Mouse (Mus musculus) right cerebral cortex, postnatal 10 days (tissue): ENCODE data around the gene Fgfr2.

ENCODE experiments used
- DNase-seq, 2 experiments: peaks; one replicate each; pipeline ENCODE4 v3.0.0; 2021; ENCODE audit warnings: low spot score in 2 of 2

Gene Fgfr2

DNA sequence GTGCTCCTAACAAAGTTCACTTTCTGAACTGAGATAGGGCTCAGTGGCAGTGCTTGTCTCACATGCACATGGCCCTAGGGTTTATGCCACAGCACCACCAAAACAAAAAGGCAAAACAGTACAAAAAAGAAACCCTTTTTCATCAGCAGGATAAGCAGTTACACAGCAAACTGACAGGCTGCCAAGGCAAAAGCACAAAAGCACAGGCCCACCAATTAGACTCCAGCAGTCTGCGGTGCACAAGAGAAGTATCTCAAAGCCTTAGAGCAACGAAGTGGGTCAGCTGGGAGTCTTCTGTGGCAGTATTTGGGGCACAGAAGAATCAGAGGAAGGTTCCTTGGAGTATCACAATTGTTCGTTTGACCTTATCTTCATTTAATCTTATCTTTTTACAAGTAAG, 302.5 kb downstream of the Fgfr2 start:
- peak in 1 of 2 experiments; percentile 56 for DNase-seq

GRCm38 (mm10) chr7:132817056-132817455, 306.1 kb downstream of the Fgfr2 start:
- no peak for DNase-seq

GRCm38 (mm10) chr7:132816528-132816927, 306.6 kb downstream of the Fgfr2 start:
- DNase-seq: no peak

GRCm38 (mm10) chr7:132815081-132815480, 308.1 kb downstream of the Fgfr2 start:
- DNase-seq: no peak

GRCm38 (mm10) chr7:132814089-132814450, 309.1 kb downstream of the Fgfr2 start:
- no peak for DNase-seq

GRCm38 (mm10) chr7:132813416-132814088, 309.6 kb downstream of the Fgfr2 start, which contains the start of gene Fam53b:
Fam53b (minus strand) TSS chr7:132813886.
- DNase-seq: peak; percentile 78 to 79

GRCm38 (mm10) chr7:132812619-132813415, 310.3 kb downstream of the Fgfr2 start:
- DNase-seq: peak; percentile 55 to 56

DNA sequence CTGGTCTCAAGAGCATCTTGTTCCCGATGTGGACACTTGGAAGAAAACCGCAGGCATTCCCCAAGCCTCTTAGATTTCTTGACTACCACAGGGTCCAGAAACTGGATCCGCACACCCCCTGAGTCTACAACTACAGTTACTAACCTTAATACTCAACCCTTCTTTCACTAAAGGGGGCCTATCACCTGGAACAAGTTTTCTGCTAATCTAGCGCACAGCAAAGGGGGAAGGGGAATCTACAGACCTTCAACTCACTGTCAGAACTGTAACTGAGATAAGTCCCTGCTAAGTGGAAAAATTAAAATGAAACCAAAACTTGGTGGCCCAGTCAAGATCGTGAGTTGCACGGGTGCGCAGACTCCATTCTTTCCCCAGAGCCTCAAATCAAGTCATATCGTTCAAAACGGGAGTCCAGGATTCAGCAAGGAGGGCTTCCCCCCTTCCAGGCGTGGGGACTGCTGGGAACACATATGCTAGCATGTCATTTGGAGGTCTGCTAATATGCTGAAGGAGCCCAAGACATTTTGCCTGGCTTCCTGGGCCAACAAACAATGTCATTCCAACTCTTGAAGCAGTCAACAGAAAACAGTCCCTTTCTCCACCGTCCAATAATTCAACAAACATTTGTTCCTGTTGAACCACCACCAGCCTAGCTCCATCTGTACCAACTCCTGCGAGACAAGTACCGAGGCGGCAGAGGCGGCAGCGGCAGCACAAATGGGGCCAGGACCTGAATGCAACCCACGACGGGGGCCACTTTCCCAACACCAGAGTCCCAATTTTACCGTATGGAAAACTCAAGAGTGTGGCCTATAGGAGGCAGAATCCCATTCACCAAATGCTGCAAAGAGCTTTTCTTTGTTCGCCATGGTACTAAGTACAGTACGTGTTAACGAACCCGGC, 311.2 kb downstream of the Fgfr2 start:
- DNase-seq: no peak

- peak; percentile 89 to 93 for DNase-seq
Observed at GRCm38 (mm10) chr7:132810879-132811278, 312.3 kb downstream of the Fgfr2 start.

DNA sequence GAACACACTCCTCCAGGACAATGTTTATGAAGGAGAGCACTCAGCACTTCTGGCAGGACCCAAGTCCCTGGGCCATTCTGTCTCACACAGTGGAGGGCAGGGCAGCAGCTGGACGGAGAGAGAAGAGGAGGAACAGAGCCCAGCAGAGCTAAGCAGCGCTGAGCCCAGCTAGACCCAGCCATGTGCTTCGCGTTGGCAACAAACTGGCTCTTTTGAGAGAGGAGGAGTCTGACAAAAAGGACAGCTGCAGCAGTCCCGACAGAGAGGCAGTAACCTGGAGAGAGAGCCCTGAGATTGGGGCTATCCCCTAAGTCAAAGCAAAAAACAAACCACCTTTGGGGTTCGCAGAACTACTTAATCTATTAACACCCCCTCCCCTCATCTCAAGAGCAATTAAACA, 312.8 kb downstream of the Fgfr2 start:
- DNase-seq: peak; percentile 69 to 80

DNA sequence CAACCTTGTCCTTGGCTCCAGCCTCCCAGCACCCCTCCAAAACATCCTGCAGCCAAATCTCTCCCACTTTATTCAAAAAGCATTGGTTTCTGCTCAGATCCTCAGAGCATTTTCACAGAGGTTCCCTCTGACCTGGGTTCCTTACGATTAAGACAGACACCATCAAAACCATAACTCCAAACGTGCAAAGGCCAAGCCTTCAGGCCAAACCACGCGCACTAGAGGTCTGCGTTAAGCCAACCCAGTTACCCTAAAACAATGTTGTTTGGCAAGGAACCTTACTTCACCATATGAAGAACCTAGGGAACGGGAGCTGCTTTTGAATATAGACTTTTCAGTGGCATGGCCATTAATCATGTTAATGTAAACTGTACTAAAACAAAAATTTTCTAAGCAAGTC, 313.4 kb downstream of the Fgfr2 start:
- DNase-seq: no peak

DNA sequence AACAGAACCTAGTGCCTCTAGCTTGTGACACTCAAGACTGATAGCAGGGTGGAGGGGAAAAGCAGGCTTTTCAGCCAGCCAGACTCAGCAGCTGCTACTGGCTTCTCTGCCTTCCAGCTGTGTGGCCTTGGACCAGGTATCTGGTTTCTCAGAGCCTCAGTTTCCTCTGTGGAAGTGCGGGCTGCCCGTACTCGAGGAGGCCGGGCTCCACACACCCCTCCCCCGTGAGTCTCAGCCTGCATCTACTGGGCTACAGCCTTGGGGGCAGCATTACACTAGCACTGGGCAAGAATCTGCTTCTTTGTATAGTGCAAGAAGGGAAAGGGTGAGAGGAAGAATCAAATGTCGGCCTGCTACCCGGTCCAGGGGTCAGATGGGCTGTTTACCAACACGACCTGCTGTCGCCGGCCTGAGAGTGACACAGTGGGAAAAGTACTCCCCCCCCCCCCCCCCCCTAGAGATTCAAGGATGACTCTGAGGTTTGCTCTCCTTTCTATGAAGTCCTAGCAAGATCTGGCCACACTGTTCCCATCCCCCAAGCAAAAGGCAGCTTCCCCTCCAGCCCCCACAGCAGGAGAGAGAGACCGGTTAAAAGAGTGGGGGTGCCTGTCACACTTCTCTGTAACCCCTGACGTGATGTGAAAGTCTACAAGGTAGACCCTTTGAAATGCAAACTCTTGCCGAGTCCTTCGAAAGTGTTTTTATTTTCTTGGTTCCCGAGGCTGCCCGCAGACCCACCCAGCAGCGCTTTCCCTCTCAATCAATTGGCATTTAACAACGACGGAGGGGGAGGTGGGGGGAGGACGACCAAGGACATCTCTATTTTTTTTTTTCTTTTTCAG, 314.1 kb downstream of the Fgfr2 start:
- peak; percentile 51 to 53 for DNase-seq

GRCm38 (mm10) chr7:132808051-132808796, 314.9 kb downstream of the Fgfr2 start:
- peak in 1 of 2 experiments; percentile 36 for DNase-seq

GRCm38 (mm10) chr7:132806926-132807857, 316.0 kb downstream of the Fgfr2 start:
- peak in 1 of 2 experiments; percentile 39 for DNase-seq

GRCm38 (mm10) chr7:132806286-132806685, 316.9 kb downstream of the Fgfr2 start:
- peak; percentile 51 to 61 for DNase-seq

- DNase-seq: no peak
Observed at GRCm38 (mm10) chr7:132804951-132805350, 318.2 kb downstream of the Fgfr2 start.

DNA sequence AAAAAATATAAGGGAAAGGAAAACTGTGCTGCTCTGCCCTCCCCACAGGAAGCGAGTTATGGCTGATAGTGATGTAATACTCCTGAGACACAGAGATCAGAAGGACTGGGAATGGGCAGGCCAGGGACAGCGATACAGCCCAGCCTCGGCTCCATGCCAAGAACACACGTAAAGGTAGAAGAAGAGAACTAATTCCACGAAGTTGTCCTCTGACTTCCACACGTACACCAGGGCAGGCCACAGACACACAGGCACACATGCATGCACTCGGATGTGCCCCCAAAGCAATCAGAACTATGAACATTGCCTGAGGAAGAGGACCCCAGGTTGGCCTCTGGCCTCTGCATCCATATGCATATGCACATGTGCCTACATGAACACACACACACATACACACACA, 318.7 kb downstream of the Fgfr2 start:
- peak in 1 of 2 experiments; percentile 20 for DNase-seq

GRCm38 (mm10) chr7:132803962-132804361, 319.2 kb downstream of the Fgfr2 start:
- peak in 1 of 2 experiments; percentile 18 for DNase-seq

- no peak for DNase-seq
Observed at GRCm38 (mm10) chr7:132803336-132803735, 319.8 kb downstream of the Fgfr2 start.
